Mouse (Mus musculus) heart, adult 18-20 months (tissue): ENCODE data around the gene Cd44. TPM values are rescaled to one million over a fixed set of nuclear protein-coding genes. Genes with fewer than 3 reads are reported as not detected.
A peak's percentile ranks its signal among the peaks of the same experiment; 100 is the strongest.

Experiments
- DNase-seq, 2 experiments: peaks; one replicate each; pipeline ENCODE4 v3.0.0; 2021 to 2022; ENCODE audit warnings: mixed read lengths in 1 of 2
- total RNA-seq, 2 experiments: library from RNA; stranded (reverse); gene quantifications; 2 replicates each; pipeline ENCODE4 v1.2.3; 2021

The Cd44 gene
- total RNA-seq, 2 experiments from 2014 or later = 8.9 to 9.8 TPM

GRCm38 (mm10) chr2:102913833-102914545, 12.5 kb upstream of the Cd44 start:
- DNase-seq = no peak

GRCm38 (mm10) chr2:102912951-102913350, 11.5 kb upstream of the Cd44 start:
- no peak for DNase-seq

- no peak for DNase-seq
These were observed 11.0 kb upstream of the Cd44 start for GRCm38 (mm10) chr2:102912469-102912868.

GRCm38 (mm10) chr2:102909403-102909802, 7.9 kb upstream of the Cd44 start:
- DNase-seq = no peak

- DNase-seq = no peak
These were observed 4.1 kb upstream of the Cd44 start for GRCm38 (mm10) chr2:102905604-102906003.

GRCm38 (mm10) chr2:102901828-102902223, 361 bp upstream of the Cd44 start:
- no peak for DNase-seq

- DNase-seq = peak in 1 of 2 experiments; percentile 29
These were observed 1.2 kb downstream of the Cd44 start for GRCm38 (mm10) chr2:102900230-102900721.

GRCm38 (mm10) chr2:102899238-102899637, 2.2 kb downstream of the Cd44 start:
- DNase-seq = peak in 1 of 2 experiments; percentile 21

GRCm38 (mm10) chr2:102898585-102898984, 2.9 kb downstream of the Cd44 start:
- DNase-seq = no peak

- DNase-seq = no peak
These were observed 5.3 kb downstream of the Cd44 start for GRCm38 (mm10) chr2:102896154-102896553.

- no peak for DNase-seq
These were observed 6.3 kb downstream of the Cd44 start for GRCm38 (mm10) chr2:102895197-102895596.

GRCm38 (mm10) chr2:102894785-102895184, 6.7 kb downstream of the Cd44 start:
- peak in 1 of 2 experiments; percentile 19 for DNase-seq

- DNase-seq = no peak
These were observed 12.7 kb downstream of the Cd44 start for GRCm38 (mm10) chr2:102888688-102889225.

- DNase-seq = no peak
These were observed 14.3 kb downstream of the Cd44 start for GRCm38 (mm10) chr2:102887137-102887536.

- no peak for DNase-seq
These were observed 15.0 kb downstream of the Cd44 start for GRCm38 (mm10) chr2:102886306-102886935.

GRCm38 (mm10) chr2:102882597-102883272, 18.7 kb downstream of the Cd44 start:
- peak in 1 of 2 experiments; percentile 52 for DNase-seq

GRCm38 (mm10) chr2:102882004-102882588, 19.4 kb downstream of the Cd44 start:
- DNase-seq = peak in 1 of 2 experiments; percentile 46

- no peak for DNase-seq
These were observed 23.0 kb downstream of the Cd44 start for GRCm38 (mm10) chr2:102878513-102878912.

GRCm38 (mm10) chr2:102877463-102877862, 24.0 kb downstream of the Cd44 start:
- no peak for DNase-seq

- no peak for DNase-seq
These were observed 25.3 kb downstream of the Cd44 start for GRCm38 (mm10) chr2:102876141-102876540.

GRCm38 (mm10) chr2:102873848-102874247, 27.6 kb downstream of the Cd44 start:
- peak in 1 of 2 experiments; percentile 43 for DNase-seq

- no peak for DNase-seq
These were observed 28.3 kb downstream of the Cd44 start for GRCm38 (mm10) chr2:102873194-102873593.
